Mouse (Mus musculus) liver, embryonic 16.5 days (tissue): ENCODE measurements around the gene Tubgcp6. TPM values are rescaled to one million over a fixed set of nuclear protein-coding genes. Genes with fewer than 3 reads are reported as not detected.

Experiments
- ATAC-seq: fragments of 200-750 bp; cut with Nextera tagmentation; 2 replicates; pipeline ENCODE4 v1.8.0; 2017; ENCODE audit warnings: low read depth, mild to moderate bottlenecking, moderate number of reproducible peaks, moderate library complexity
- H3K27ac ChIP-seq: fragments of 300-500 bp; sonication (generic); 2 replicates; pipeline ENCODE4 v1.5.1; 2014; ENCODE audit warnings: mild to moderate bottlenecking, low read length
- H3K27me3 ChIP-seq: fragments of 300-500 bp; sonication (generic); 2 replicates; pipeline ENCODE4 v1.6.1; 2014; ENCODE audit warnings: low read depth, low read length, mixed read lengths; ENCODE audit not compliant: control insufficient read depth, insufficient read depth
- H3K36me3 ChIP-seq: fragments of 300-500 bp; sonication (generic); 2 replicates; pipeline ENCODE4 v1.6.1; 2014; ENCODE audit warnings: mild to moderate bottlenecking; ENCODE audit not compliant: control insufficient read depth, insufficient read depth
- H3K4me1 ChIP-seq: fragments of 300-500 bp; sonication (generic); 2 replicates; pipeline ENCODE4 v1.6.1; 2014; ENCODE audit warnings: low read depth, low read length, mixed read lengths; ENCODE audit not compliant: control insufficient read depth
- H3K4me2 ChIP-seq: fragments of 300-500 bp; sonication (generic); 2 replicates; pipeline ENCODE4 v1.6.1; 2014; ENCODE audit warnings: low read depth, low read length, mixed read lengths
- H3K4me3 ChIP-seq: fragments of 300-500 bp; sonication (generic); 2 replicates; pipeline ENCODE4 v1.5.1; 2014; ENCODE audit warnings: low read depth, mild to moderate bottlenecking, low read length
- H3K9ac ChIP-seq: fragments of 300-500 bp; sonication (generic); 2 replicates; pipeline ENCODE4 v1.6.1; 2014; ENCODE audit warnings: low read depth, low read length
- H3K9me3 ChIP-seq: fragments of 300-500 bp; sonication (generic); replicated peaks from 2 replicates; pipeline ENCODE4 v1.6.1; 2016; ENCODE audit warnings: low read length; ENCODE audit not compliant: control insufficient read depth
- WGBS: fragments of 180-500 bp; shearing (Covaris S2); extraction: QIAGEN DNeasy Blood & Tissue Kit; methylation state at CpG from one replicate; pipeline ENCODE4 v1.1.7; 2014; ENCODE audit not compliant: insufficient replicate concordance; 5-methylcytosine and 5-hydroxymethylcytosine counted together
- polyA plus RNA-seq: library from polyadenylated mRNA; unstranded; fragments of >200 nt; fragmentation: Nextera tagmentation; extraction: Ambion mirVana; gene quantifications from 2 replicates; pipeline ENCODE4 v1.2.1, GENCODE M21; 2015

Gene Tubgcp6
- polyA plus RNA-seq, 1 experiment from 2014 or later, result 5.8 TPM

GRCm38 (mm10) chr15:89067609-89068008 is 55.3 kb downstream of the Tubgcp6 start:
- ATAC-seq, result no peak
- H3K4me3 ChIP-seq, result no peak overlapping the region

GRCm38 (mm10) chr15:89064891-89065290 is 58.0 kb downstream of the Tubgcp6 start:
- Histone ChIP-seq H3K4me3 (no peak overlapping the region), H3K27me3 (peaks cover 59% of the 10 kb centered on the region), H3K27ac (no peak overlapping the region), H3K36me3 (no peaks in the 10 kb centered on the region), H3K9me3 (no peaks in the 10 kb centered on the region), H3K9ac (no peak overlapping the region), H3K4me1 (no peaks in the 10 kb centered on the region), H3K4me2 (no peak overlapping the region)
- no peak for ATAC-seq
- 64% methylated on average over 5 of the region's 5 CpGs for WGBS

More at GRCm38 (mm10) chr15:89067609-89068008, 55.3 kb downstream of the Tubgcp6 start:
- H3K36me3 ChIP-seq, result no peaks in the 10 kb centered on the region
- H3K4me2 ChIP-seq, result no peak overlapping the region
- WGBS, result 19% methylated on average over 35 of the region's 35 CpGs
- H3K9me3 ChIP-seq, result no peaks in the 10 kb centered on the region
- H3K9ac ChIP-seq, result no peak overlapping the region
- H3K27ac ChIP-seq, result no peak overlapping the region
- H3K4me1 ChIP-seq, result no peaks in the 10 kb centered on the region
- H3K27me3 ChIP-seq, result peaks cover 42% of the 10 kb centered on the region

GRCm38 (mm10) chr15:89063536-89063935 is 59.4 kb downstream of the Tubgcp6 start:
- no peak overlapping the region for H3K9ac ChIP-seq
- H3K27me3 ChIP-seq, result peaks cover 59% of the 10 kb centered on the region
- WGBS, result 52% methylated on average over 6 of the region's 6 CpGs
- H3K4me1 ChIP-seq, result no peaks in the 10 kb centered on the region; the same call in 1 of the 2 replicates
- no peak overlapping the region for H3K4me3 ChIP-seq
- no peaks in the 10 kb centered on the region for H3K36me3 ChIP-seq
- H3K4me2 ChIP-seq, result no peak overlapping the region
- ATAC-seq, result no peak
- no peak overlapping the region for H3K27ac ChIP-seq
- H3K9me3 ChIP-seq, result no peaks in the 10 kb centered on the region

GRCm38 (mm10) chr15:89063001-89063400 is 59.9 kb downstream of the Tubgcp6 start:
- no peak overlapping the region for H3K27ac ChIP-seq
- no peaks in the 10 kb centered on the region for H3K9me3 ChIP-seq
- H3K36me3 ChIP-seq, result no peaks in the 10 kb centered on the region
- no peak overlapping the region for H3K4me3 ChIP-seq
- H3K27me3 ChIP-seq, result peaks cover 59% of the 10 kb centered on the region
- WGBS, result 56% methylated on average over 7 of the region's 7 CpGs
- no peak overlapping the region for H3K9ac ChIP-seq
- no peak for ATAC-seq
- no peak overlapping the region for H3K4me2 ChIP-seq
- no peaks in the 10 kb centered on the region; the same call in 1 of the 2 replicates for H3K4me1 ChIP-seq

- WGBS, result 67% methylated on average over 5 of the region's 5 CpGs
- no peak for ATAC-seq
- Histone ChIP-seq H3K36me3 (no peaks in the 10 kb centered on the region), H3K4me1 (no peaks in the 10 kb centered on the region; the same call in 1 of the 2 replicates), H3K27ac (no peak overlapping the region), H3K4me2 (no peak overlapping the region), H3K9me3 (no peaks in the 10 kb centered on the region), H3K4me3 (no peak overlapping the region), H3K9ac (no peak overlapping the region), H3K27me3 (peaks cover 58% of the 10 kb centered on the region)
Observed at GRCm38 (mm10) chr15:89062518-89062910, 60.4 kb downstream of the Tubgcp6 start.

- Histone ChIP-seq H3K36me3 (no peaks in the 10 kb centered on the region), H3K9me3 (no peaks in the 10 kb centered on the region), H3K4me2 (no peak overlapping the region), H3K9ac (no peak overlapping the region), H3K27me3 (peaks cover 52% of the 10 kb centered on the region), H3K4me3 (no peak overlapping the region), H3K4me1 (no peaks in the 10 kb centered on the region; the same call in 1 of the 2 replicates), H3K27ac (no peak overlapping the region)
- 71% methylated on average over 6 of the region's 6 CpGs for WGBS
- no peak for ATAC-seq
Observed at GRCm38 (mm10) chr15:89061761-89062517, 61.0 kb downstream of the Tubgcp6 start.

- Histone ChIP-seq H3K9me3 (no peaks in the 10 kb centered on the region), H3K36me3 (no peaks in the 10 kb centered on the region), H3K4me2 (no peak overlapping the region), H3K27ac (no peak overlapping the region), H3K4me3 (no peak overlapping the region), H3K27me3 (peaks cover 44% of the 10 kb centered on the region), H3K9ac (no peak overlapping the region), H3K4me1 (no peaks in the 10 kb centered on the region; the same call in 1 of the 2 replicates)
- WGBS, result 66% methylated on average over 12 of the region's 12 CpGs
- no peak for ATAC-seq
Observed at GRCm38 (mm10) chr15:89060811-89061460, 62.0 kb downstream of the Tubgcp6 start.

GRCm38 (mm10) chr15:89060032-89060681 is 62.8 kb downstream of the Tubgcp6 start:
- Histone ChIP-seq H3K27ac (no peak overlapping the region), H3K4me3 (peak overlapping the region; percentile 45), H3K9me3 (no peaks in the 10 kb centered on the region), H3K9ac (no peak overlapping the region), H3K4me2 (peak overlapping the region; percentile 66), H3K4me1 (no peaks in the 10 kb centered on the region; the same call in 1 of the 2 replicates), H3K27me3 (peaks cover 40% of the 10 kb centered on the region), H3K36me3 (no peaks in the 10 kb centered on the region)
- ATAC-seq, result no peak
- WGBS, result 4% methylated on average over 40 of the region's 48 CpGs
